Mouse (Mus musculus): Measurements from ENCODE around the gene Hist1h2ab.

Gene Hist1h2ab

DNA sequence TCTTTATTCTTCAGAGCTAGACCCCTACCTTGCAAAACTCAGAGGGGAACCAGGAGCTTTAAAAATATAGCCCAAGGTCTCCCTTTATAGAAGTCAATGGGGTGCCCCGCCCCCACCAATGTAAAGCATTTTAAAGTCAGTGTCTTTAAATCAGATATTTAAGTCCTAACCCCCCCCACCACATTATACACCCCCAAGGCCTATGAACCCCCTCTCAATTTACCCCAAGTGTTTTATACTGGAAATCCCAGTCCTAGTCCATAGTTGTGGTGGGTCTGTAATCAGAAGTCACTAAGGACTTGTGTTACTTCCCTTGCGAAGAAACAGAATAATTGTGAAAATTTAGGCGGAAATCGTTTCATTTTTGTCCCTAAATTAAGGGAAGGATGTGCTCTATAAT lies 12.9 kb upstream of the Hist1h2ab start:
- no peak for DNase-seq (ENCODE audit: low read depth, low spot score)

DNA sequence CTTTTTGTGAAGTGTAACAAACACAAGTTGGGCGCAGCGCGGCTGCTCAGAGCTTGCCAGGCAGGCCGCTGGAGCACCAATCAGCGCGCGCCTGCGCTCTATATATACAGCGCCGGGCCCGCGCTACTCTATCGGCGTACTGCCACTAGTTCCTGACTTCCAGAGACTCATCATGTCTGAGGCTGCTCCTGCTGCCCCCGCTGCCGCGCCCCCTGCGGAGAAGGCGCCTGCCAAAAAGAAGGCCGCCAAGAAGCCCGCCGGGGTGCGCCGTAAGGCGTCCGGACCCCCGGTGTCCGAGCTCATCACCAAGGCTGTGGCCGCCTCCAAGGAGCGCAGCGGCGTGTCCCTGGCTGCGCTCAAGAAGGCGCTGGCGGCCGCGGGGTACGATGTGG lies 12.3 kb upstream of the Hist1h2ab start, which contains the start of gene Hist1h1c:
TSS of gene Hist1h1c (plus strand) at position 132 of the 392 bp plus-strand sequence.
- DNase-seq (ENCODE audit: low read depth, low spot score), result peak; percentile 77

DNA sequence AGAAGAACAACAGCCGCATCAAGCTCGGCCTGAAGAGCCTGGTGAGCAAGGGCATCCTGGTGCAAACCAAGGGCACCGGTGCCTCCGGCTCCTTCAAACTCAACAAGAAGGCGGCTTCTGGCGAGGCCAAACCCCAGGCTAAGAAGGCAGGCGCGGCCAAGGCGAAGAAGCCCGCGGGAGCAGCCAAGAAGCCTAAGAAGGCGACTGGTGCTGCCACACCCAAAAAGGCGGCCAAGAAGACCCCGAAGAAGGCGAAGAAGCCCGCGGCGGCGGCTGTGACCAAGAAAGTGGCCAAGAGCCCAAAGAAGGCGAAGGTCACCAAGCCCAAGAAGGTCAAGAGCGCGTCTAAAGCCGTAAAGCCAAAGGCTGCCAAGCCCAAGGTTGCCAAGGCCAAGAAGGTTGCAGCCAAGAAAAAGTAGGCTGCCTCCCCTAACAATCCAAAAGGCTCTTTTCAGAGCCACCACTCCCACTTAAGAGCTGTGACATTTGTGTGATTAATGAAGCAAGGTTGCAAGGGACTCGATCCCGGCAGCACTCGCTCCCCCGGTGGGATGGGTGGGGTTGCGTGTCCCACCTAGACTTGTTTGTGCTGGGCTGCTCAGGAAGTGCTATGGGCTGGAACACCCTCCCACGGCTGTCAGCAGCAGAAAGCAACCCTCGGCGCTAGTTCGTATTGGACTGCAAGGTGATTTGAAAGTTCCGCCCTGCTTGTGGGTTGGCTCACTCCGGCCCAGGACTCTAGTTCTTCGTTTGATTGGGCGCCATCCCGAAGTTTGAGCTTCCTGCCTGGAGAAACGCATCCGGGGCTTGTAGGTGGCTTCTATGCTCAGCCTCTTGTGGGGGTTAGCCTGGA lies 11.6 kb upstream of the Hist1h2ab start:
- DNase-seq (ENCODE audit: low read depth, low spot score), result peak; percentile 98

DNA sequence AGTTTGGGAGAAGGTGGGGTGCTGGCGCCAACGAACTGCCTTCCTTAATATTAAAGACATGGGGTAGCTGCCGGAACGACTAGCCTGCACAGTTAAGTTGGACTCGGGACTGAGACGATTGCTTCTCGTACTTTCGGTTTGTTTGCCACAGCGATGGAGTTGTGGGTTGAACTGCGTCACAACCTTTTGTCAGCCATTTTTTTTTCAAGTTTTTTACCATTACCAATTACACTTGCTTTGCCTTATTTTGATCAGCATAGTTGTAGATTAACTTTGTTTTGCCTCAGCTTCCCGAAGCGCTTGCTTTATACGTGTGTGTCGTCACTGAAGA lies 11.0 kb upstream of the Hist1h2ab start:
- DNase-seq (ENCODE audit: low read depth, low spot score), result no peak

DNA sequence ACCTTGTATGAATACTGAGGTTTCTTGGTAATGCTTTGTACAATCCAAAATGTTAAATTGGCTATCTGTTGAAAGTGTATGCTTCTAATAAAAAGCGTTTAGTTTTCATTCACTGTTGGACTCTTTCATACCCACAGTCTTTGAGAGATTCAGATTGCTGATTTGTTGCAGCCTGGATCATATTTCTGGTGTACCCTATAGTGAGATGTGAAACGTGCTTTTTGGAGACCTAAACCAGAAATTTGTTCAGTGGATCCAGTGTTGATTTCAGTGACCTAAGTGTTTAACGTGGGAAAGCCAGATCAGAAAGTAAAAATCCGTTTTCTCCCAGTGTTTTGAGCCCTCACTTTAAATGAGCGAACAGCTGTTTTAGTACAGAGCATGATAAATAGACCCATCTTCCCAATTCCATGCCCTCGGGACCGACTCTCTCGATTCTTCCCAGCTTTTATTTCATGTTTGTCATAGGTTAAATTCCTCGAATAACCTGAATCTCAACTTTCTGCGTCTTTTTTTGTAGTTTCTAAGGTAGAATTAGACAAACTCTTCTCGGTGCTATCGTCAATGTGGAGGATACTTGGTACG lies 10.6 kb upstream of the Hist1h2ab start:
- DNase-seq (ENCODE audit: low read depth, low spot score), result no peak

DNA sequence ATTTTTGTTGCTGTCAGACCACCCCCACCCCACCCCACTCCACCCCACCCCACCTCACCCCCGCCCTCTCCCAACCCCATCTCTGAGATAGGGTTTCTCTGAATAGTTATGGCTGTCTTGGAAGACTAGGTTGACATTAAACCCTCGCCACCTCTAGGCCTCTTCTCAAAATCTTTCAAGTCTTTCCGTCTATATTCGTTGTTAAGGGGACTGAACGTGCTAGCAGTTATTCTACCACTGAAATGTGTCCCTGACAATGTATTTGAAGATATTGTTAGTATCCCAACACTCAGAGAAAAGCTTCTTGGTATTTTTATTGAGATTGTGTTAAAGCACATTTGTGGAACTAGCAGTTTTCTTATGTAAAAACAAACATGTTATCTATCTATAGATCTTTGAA lies 10.0 kb upstream of the Hist1h2ab start:
- no peak for DNase-seq (ENCODE audit: low read depth, low spot score)

DNA sequence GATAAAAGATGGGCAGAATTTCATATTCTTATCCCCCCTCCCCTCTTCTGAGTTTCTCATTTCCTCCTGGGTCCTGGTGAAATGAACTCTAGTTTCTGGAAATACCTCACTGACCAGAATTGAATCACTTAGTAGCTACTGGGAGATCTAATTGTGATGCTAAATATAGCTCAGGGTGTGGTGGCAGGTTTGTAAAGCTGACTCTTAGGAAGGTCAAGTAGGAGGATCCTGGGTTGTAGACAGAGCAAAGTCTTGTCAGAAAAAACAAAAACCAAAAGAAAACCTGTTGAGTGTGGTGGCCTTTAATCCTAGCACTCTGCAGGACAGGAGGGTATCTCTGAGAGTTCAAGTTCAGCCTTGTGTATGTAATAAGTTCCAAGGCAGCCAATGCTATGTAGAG lies 8.9 kb upstream of the Hist1h2ab start:
- DNase-seq (ENCODE audit: low read depth, low spot score), result no peak

DNA sequence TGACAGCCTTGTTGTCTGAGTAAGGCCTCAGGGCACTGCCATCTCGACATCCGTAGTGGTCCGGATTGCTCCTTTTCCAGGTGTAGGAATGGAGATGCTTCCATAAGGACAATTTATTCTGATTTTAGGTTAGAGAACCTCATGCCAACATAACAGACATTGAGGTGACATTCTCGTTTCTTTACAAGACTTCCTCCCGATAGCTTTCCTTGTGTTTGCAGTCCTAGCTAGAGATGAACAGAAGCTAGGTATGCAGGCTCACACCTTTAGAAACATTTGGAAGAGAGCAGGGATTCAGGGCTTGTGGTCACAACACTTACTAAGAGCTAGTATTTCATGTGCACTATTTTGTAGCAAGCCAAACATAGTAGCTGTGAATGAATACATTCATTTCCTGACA lies 7.7 kb upstream of the Hist1h2ab start:
- no peak for DNase-seq (ENCODE audit: low read depth, low spot score)

DNA sequence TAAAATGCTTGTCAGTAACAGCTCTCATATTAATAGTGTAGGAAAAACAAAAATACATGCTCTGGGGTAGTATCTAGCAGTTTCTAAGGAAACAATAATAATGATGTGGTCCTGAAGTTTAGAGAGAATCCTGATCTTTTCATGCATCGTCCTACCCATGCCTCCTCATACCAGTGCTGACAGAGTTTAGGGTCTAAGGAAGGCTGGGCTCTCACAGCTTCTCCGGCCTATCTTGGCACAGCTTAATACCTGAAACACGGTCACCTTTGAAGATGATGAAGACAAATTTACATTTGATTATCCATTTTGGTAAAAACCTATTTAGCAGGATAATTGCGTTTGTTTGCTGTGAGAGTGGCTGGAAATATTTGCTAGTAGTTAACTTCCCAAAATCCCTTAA lies 7.0 kb upstream of the Hist1h2ab start:
- no peak for DNase-seq (ENCODE audit: low read depth, low spot score)

DNA sequence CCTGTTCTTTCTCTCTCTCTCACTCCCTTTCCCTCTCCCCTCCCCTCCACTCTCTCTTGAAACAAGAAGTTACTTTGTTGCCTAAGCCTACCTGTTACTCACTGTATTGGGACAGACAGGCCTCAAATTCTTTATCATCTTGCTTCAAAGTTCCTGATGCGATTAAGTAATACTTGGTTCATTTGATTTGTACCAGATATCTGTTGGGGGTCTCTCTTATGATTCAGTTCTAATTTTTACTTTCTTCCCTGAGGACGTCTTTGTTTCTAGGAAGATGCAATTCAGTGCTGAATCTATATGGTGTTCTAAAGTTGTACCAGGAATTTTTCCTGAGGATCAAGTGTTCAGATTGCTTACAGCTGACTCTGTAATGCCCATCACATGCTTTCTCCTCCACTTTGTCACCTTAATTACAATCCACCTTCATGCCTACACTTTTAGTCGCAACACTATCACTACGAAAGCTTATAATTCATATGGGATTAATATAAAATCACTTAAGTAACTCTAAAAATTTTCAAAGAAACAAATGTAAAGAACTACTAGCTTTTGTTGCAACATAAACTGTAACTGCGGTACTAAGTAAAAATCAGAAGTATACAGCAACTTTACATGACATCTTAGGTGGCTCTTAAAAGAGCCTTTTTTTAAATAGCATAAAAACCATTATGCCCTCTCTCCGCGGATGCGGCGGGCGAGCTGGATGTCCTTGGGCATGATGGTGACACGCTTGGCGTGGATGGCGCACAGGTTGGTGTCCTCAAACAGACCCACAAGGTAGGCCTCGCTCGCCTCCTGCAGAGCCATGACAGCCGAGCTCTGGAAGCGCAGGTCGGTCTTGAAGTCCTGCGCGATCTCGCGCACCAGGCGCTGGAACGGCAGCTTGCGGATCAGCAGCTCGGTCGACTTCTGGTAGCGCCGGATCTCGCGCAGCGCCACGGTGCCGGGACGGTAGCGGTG lies 6.2 kb upstream of the Hist1h2ab start:
- DNase-seq (ENCODE audit: low read depth, low spot score), result no peak

DNA sequence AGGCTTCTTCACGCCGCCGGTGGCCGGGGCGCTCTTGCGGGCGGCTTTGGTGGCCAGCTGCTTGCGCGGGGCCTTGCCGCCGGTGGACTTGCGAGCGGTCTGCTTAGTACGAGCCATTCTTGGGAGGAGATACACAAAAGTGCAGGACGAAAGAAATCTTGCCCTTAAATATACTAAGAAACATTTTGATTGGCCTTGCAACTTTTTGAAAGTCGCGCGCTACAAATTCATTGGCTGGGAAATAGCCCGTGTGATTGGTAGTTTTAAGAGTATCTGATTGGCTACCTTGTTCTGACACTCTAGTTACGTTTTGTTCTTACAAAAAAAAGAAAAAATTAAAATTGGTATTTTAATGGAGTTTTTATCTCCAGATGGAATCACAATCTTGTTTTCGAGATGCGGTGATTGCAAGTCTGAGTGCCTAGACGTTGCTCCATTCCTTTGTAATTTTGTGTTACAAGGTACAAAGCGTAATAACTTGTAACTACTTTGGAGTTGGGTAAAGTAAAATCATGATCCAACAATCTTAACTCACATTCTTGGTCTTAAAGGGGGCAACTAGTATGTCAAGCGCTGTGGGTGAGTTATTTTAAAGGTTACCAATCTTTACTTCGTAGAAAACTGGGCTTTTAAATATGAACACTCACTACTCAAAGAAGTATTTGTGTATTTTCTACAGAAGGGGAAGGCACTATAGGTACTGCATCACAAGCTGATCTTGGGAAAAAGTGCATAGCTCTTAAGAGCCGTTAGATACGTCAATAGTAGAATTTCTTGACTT lies 5.4 kb upstream of the Hist1h2ab start, which contains the start of gene Hist1h3c:
TSS of gene Hist1h3c (minus strand) at position 222 of the 781 bp plus-strand sequence.
- DNase-seq (ENCODE audit: low read depth, low spot score), result peak; percentile 93

DNA sequence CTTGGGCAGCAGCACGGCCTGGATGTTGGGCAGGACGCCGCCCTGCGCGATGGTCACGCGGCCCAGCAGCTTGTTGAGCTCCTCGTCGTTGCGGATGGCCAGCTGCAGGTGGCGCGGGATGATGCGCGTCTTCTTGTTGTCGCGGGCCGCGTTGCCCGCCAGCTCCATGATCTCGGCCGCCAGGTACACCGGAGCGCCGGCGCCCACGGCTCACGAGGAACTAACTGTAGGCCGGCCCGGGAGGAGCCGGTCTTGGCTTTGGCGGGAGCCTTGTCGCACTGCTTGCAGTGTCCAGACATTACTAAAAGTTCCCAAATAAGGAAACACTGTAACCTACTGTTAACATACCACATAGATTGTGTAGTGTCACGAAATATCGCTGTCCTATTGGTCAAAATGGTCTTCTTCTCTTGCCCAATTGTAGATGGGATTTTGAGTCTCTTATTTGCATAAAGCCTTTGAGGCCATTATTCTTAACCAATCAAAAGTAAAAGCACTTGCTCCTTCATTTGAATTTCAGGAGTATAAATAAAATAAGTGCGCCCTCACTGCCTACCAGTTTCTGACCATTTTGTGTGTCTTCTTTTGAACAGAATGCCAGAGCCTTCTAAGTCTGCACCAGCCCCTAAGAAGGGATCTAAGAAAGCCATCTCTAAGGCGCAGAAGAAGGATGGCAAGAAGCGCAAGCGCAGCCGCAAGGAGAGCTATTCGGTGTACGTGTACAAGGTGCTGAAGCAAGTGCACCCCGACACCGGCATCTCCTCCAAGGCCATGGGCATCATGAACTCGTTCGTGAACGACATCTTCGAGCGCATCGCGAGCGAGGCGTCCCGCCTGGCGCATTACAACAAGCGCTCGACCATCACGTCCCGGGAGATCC lies 4.5 kb upstream of the Hist1h2ab start, which contains the start of gene Hist1h2bb:
TSS of gene Hist1h2bb (plus strand) at position 534 of the 880 bp plus-strand sequence.
- peak; percentile 99 for DNase-seq (ENCODE audit: low read depth, low spot score)

DNA sequence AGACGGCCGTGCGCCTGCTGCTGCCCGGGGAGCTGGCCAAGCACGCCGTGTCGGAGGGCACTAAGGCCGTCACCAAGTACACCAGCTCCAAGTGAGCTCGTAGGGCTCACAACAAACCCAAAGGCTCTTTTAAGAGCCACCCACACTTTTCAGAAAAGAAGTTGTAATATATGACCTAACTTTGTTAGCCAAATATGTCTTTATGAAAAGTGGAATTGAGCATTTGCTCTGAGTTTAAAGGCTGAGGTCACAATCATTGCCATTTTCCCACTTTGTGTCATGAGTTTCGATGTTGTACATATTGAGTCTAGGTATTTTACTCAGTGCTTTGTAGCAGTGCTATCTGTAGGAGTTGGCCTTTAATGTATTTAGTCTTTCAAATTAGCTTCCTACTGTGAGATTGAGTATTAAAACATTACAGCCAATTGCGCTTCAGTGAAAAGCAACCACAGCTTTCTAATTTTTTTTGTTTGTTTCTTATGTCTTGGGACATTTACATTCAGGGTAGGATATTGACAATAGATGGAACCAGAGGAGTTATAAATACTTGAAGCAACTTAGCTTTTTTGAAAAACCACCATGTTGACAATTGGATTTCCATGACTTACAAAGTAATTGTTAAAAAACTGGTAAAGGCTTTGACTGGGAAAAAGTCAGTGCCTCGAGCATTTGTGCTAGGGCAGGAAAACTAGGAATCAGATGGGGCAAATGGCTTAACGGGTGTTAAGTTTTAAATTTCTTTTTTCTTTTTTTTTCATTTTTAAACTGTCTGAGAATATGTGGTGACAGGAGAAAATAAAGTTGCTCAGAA lies 3.6 kb upstream of the Hist1h2ab start:
- DNase-seq (ENCODE audit: low read depth, low spot score), result no peak

DNA sequence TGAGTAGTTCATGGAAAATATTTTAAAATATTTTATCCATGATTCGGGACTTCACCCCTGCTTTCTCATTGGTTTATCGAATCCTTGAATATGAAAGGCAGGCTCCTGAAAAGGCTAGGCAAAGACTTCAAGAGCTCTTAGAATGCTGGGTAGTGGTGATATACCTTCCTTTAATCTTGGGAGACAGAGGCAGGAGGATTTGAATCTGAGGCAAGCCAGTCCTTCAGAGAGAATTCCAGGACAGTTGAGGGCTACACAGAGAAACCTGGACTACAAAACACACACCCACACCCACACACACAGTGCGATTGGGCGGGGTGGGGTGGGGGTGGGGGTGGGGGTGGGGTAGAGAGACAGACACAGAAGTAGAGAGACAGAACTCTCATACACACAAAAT lies 3.0 kb upstream of the Hist1h2ab start:
- no peak for DNase-seq (ENCODE audit: low read depth, low spot score)

DNA sequence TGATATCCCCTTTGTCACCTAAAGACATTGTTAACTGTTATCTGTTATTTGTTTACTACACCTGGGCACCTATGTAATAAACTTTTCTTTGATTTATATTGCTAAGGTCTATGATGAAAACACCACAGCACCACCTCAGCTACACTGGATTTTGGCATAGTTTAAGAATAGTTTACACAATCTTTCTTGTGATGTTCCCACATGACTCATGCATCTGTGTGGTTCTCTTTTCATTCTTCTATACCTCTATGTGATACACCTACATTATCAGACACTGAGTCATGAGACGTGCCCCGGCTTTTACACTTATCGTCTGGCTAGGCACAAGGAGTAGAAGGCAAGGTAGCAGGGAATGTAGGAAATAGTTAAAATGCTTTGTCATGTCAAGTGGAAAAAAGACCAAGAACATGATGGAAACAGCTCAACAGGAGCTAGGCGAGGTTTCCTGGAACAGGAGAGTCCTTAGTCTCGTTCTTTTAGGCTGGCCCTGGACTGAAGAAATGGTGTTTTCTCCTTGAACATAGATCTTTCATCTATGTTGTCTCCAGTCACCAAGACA lies 1.3 kb upstream of the Hist1h2ab start:
- no peak for DNase-seq (ENCODE audit: low read depth, low spot score)

DNA sequence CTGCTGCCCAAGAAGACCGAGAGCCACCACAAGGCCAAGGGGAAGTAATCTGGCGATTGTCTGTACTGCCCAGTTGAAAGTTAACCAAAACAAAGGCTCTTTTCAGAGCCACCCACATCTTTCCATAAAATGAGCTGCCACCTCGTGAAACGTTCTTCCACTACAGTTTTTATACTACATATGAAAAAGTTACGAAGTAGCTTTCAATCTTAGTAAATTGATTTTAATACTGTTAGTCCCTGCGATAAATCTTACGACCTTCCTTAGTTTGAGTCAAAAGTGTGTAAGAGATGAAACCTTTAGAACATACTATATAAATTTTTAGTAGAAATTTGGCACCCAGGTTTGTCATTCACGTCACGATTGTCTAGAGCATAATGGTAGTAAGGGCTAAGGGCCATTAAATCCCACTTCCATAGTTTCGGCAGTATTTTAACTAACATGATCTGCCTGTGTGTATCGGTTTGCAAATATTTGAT lies 591 bp downstream of the Hist1h2ab start:
- DNase-seq (ENCODE audit: low read depth, low spot score), result no peak

DNA sequence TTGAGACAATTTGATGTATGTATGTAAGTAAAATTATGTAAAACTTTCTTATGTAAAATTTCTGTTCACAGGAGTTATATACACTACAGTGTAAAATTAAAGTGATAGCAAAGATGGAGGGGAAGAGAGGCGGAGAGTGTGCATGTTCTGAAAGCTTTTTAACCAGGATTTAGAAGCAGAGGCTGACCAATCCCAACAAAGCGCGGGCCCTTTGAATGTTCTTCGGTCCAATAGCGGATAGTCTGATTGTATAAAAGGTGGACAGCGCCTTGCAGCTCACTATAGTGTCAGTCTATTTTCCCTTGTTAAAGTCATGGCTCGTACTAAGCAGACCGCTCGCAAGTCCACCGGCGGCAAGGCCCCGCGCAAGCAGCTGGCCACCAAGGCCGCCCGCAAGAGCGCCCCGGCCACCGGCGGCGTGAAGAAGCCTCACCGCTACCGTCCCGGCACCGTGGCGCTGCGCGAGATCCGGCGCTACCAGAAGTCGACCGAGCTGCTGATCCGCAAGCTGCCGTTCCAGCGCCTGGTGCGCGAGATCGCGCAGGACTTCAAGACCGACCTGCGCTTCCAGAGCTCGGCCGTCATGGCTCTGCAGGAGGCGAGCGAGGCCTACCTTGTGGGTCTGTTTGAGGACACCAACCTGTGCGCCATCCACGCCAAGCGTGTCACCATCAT lies 1.3 kb downstream of the Hist1h2ab start, which contains the start of gene Hist1h3b:
TSS of gene Hist1h3b (plus strand) at position 201 of the 675 bp plus-strand sequence.
- DNase-seq (ENCODE audit: low read depth, low spot score), result peak; percentile 92

DNA sequence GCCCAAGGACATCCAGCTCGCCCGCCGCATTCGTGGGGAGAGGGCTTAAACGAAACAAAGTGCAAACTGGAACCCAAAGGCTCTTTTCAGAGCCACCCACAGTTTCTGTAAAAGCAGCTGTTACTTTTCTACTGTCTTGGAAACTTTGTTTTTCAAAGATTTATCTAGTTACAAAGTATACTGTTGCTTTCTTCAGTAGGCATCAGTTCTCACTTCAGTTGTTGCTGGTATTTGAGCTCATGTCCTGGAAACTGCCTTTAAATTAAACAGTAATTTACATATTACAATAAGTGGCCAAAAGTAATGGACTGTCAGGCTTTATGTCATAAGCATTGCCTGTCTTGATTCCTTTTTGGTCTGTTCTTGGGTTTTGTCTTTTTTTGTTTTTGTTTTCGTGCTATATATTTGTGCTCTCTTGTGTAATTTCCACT lies 1.8 kb downstream of the Hist1h2ab start:
- DNase-seq (ENCODE audit: low read depth, low spot score), result no peak

All from telencephalon, adult 2 months (tissue).